In genomic region chr7:43797844-43798462, GRCm38 (mm10) we compare ENCODE assay signal across 8 mouse cellular contexts. TPM values are rescaled to one million over a fixed set of nuclear protein-coding genes. Genes with fewer than 3 reads are reported as not detected.
DNase-seq lines count a peak whose midpoint lies in the region; ATAC-seq and TF ChIP-seq lines count a peak whose summit lies in the region.

No protein-coding gene starts in this region.

- H3K27me3 ChIP-seq in neural tube, embryonic 11.5 days (ENCODE audit: control insufficient read depth, insufficient read depth, low read length), result peaks cover 14% of the 10 kb centered on the region
- H3K27me3 ChIP-seq in heart, embryonic 12.5 days (replicated peaks), result peaks cover 55% of the 10 kb centered on the region
- H3K27me3 ChIP-seq in limb, embryonic 14.5 days (ENCODE audit: control insufficient read depth, insufficient read depth, low read length), result peaks cover 7% of the 10 kb centered on the region; the same call in 1 of the 2 replicates
- H3K27me3 ChIP-seq in midbrain, postnatal 0 days (ENCODE audit: insufficient read depth, low read length), result peaks cover 10% of the 10 kb centered on the region; the same call in 1 of the 2 replicates

- H3K4me3 ChIP-seq in neural tube, embryonic 11.5 days (ENCODE audit: low read depth, low read length), result peak overlapping the region; percentile 34
- peak overlapping the region; percentile 64 for H3K4me3 ChIP-seq in heart, embryonic 12.5 days
- H3K4me3 ChIP-seq in limb, embryonic 14.5 days (replicated peaks; ENCODE audit: low read length), result peak overlapping the region; percentile 48
- peak overlapping the region; percentile 52 for H3K4me3 ChIP-seq in midbrain, postnatal 0 days (ENCODE audit: low read depth, low read length)

- TF ChIP-seq POLR2A in limb, embryonic 14.5 days (IDR thresholded peaks at IDR 0.05; ENCODE audit: borderline replicate concordance, extremely low read depth, insufficient read depth, insufficient read length), result no peak

- H3K4me2 ChIP-seq in neural tube, embryonic 11.5 days (ENCODE audit: low read depth), result peak overlapping the region; percentile 58
- peak overlapping the region; percentile 89 for H3K4me2 ChIP-seq in heart, embryonic 12.5 days
- H3K4me2 ChIP-seq in limb, embryonic 14.5 days (replicated peaks; ENCODE audit: low read depth, low read length, severe bottlenecking), result peak overlapping the region; percentile 79
- peak overlapping the region; percentile 90 for H3K4me2 ChIP-seq in midbrain, postnatal 0 days (ENCODE audit: low read depth, low read length, poor library complexity, severe bottlenecking)

- no peak overlapping the region for H3K27ac ChIP-seq in neural tube, embryonic 11.5 days (ENCODE audit: low read depth, low read length)
- H3K27ac ChIP-seq in heart, embryonic 12.5 days (ENCODE audit: poor library complexity, severe bottlenecking), result no peak overlapping the region
- no peak overlapping the region for H3K27ac ChIP-seq in limb, embryonic 14.5 days (replicated peaks; ENCODE audit: low read depth, low read length)
- no peak overlapping the region for H3K27ac ChIP-seq in midbrain, postnatal 0 days (ENCODE audit: low read depth, low read length)

- WGBS in neural tube, embryonic 11.5 days, result 41% methylated on average over 13 of the region's 13 CpGs
- WGBS in heart, embryonic 12.5 days, result 31% methylated on average over 13 of the region's 13 CpGs
- WGBS in limb, embryonic 14.5 days, result 41% methylated on average over 13 of the region's 13 CpGs
- 42% methylated on average over 13 of the region's 13 CpGs for WGBS in midbrain, postnatal 0 days

- TF ChIP-seq CTCF in midbrain, postnatal 0 days (IDR thresholded peaks at IDR 0.05), result no peak

- H3K9me3 ChIP-seq in neural tube, embryonic 11.5 days (ENCODE audit: control insufficient read depth, low read length), result no peaks in the 10 kb centered on the region
- no peaks in the 10 kb centered on the region for H3K9me3 ChIP-seq in heart, embryonic 12.5 days (replicated peaks)
- H3K9me3 ChIP-seq in limb, embryonic 14.5 days (ENCODE audit: control insufficient read depth, low read length), result no peaks in the 10 kb centered on the region
- no peaks in the 10 kb centered on the region for H3K9me3 ChIP-seq in midbrain, postnatal 0 days (ENCODE audit: low read length)

- ATAC-seq in neural tube, embryonic 11.5 days (ENCODE audit: insufficient read depth, low FRiP score, low TSS enrichment), result no peak
- peak; percentile 73 for ATAC-seq in heart, embryonic 12.5 days (ENCODE audit: insufficient number of reproducible peaks, low FRiP score)
- ATAC-seq in limb, embryonic 14.5 days (ENCODE audit: low FRiP score, low read depth), result 0 out of 2 replicates have a peak, but pooled peaks have one; percentile 30
- peak; percentile 32 for ATAC-seq in midbrain, postnatal 0 days (ENCODE audit: low FRiP score)

- no peak overlapping the region for H3K9ac ChIP-seq in neural tube, embryonic 11.5 days (ENCODE audit: low read length)
- H3K9ac ChIP-seq in heart, embryonic 12.5 days, result peak overlapping the region; percentile 54; the same call in 1 of the 2 replicates
- peak overlapping the region; percentile 46 for H3K9ac ChIP-seq in limb, embryonic 14.5 days (ENCODE audit: low read depth, low read length, severe bottlenecking)
- peak overlapping the region; percentile 54; the same call in 1 of the 2 replicates for H3K9ac ChIP-seq in midbrain, postnatal 0 days (replicated peaks; ENCODE audit: low read length, poor library complexity, severe bottlenecking)

- no peak for DNase-seq in neural tube, embryonic 11.5 days (ENCODE audit: low spot score)
- DNase-seq in neural tube, embryonic 10.5 days (ENCODE audit: extremely low spot score, low spot score), result no peak
- no peak for DNase-seq in limb, embryonic 14.5 days (ENCODE audit: low spot score)
- DNase-seq in midbrain, postnatal 0 days (ENCODE audit: low spot score), result no peak
- DNase-seq in cerebellum, adult 8-10 months, result no peak
- DNase-seq in left cerebral cortex, adult 18-20 months (ENCODE audit: low spot score in 2 of 2), result no peak
- DNase-seq in frontal cortex, postnatal 25 days (ENCODE audit: low spot score in 2 of 2), result no peak

- no peaks in the 10 kb centered on the region for H3K36me3 ChIP-seq in neural tube, embryonic 11.5 days (ENCODE audit: control insufficient read depth, insufficient read depth, low read length)
- no peaks in the 10 kb centered on the region for H3K36me3 ChIP-seq in heart, embryonic 12.5 days
- H3K36me3 ChIP-seq in limb, embryonic 14.5 days (ENCODE audit: control insufficient read depth, insufficient read depth, low read length), result no peaks in the 10 kb centered on the region
- H3K36me3 ChIP-seq in midbrain, postnatal 0 days (ENCODE audit: insufficient read depth, low read length), result no peaks in the 10 kb centered on the region

- H3K4me1 ChIP-seq in neural tube, embryonic 11.5 days (ENCODE audit: control insufficient read depth, insufficient read depth, low read length), result no peaks in the 10 kb centered on the region
- peaks cover 17% of the 10 kb centered on the region for H3K4me1 ChIP-seq in heart, embryonic 12.5 days (replicated peaks)
- peaks cover 11% of the 10 kb centered on the region; the same call in 1 of the 2 replicates for H3K4me1 ChIP-seq in limb, embryonic 14.5 days (ENCODE audit: control insufficient read depth, insufficient read depth, low read length)
- H3K4me1 ChIP-seq in midbrain, postnatal 0 days (ENCODE audit: insufficient read depth, low read length), result no peaks in the 10 kb centered on the region; the same call in 1 of the 2 replicates

RNA-seq across cellular contexts. Expression of gene Klk8, which starts 0.6 kb away (rescaled TPM):
- 8.6 and 9.4 TPM in 2 replicates for polyA plus RNA-seq in neural tube, embryonic 11.5 days (2014; fragmentation: Nextera tagmentation; extraction: Ambion mirVana)
- 24.4 and 25.0 TPM in 2 replicates for polyA plus RNA-seq in heart, embryonic 12.5 days (2016; fragmentation: Nextera tagmentation; extraction: Ambion mirVana)
- 12.6 and 18.4 TPM in 2 replicates for polyA plus RNA-seq in limb, embryonic 14.5 days (2012; rRNA removed)
- polyA plus RNA-seq in limb, embryonic 14.5 days (2014; fragmentation: Nextera tagmentation; extraction: Ambion mirVana), result 30.5 and 34.7 TPM in 2 replicates
- 6.7 and 9.5 TPM in 2 replicates for total RNA-seq in midbrain, postnatal 0 days (2014; rRNA removed)
- polyA plus RNA-seq in midbrain, postnatal 0 days (2015; fragmentation: Nextera tagmentation; extraction: Ambion mirVana), result 7.4 and 12.0 TPM in 2 replicates
- 1 to 10 TPM; 3.2 to 3.7 TPM for total RNA-seq in left cerebral cortex, adult 18-20 months (2021)

RNA-seq across cellular contexts. Expression of gene Klk9, which starts 6.3 kb away (rescaled TPM):
- polyA plus RNA-seq in neural tube, embryonic 11.5 days (2014; fragmentation: Nextera tagmentation; extraction: Ambion mirVana), result not detected in 2 replicates
- not detected in 2 replicates for polyA plus RNA-seq in heart, embryonic 12.5 days (2016; fragmentation: Nextera tagmentation; extraction: Ambion mirVana)
- 0.14 and 0.21 TPM in 2 replicates for polyA plus RNA-seq in limb, embryonic 14.5 days (2012; rRNA removed)
- polyA plus RNA-seq in limb, embryonic 14.5 days (2014; fragmentation: Nextera tagmentation; extraction: Ambion mirVana), result 0.21 and 0.53 TPM in 2 replicates
- not detected in 2 replicates for total RNA-seq in midbrain, postnatal 0 days (2014; rRNA removed)
- 0.15 TPM in 1 of 2 replicates, not detected in the other for polyA plus RNA-seq in midbrain, postnatal 0 days (2015; fragmentation: Nextera tagmentation; extraction: Ambion mirVana)
- not detected for total RNA-seq in left cerebral cortex, adult 18-20 months (2021)

RNA-seq across cellular contexts. Expression of gene Klk7, which starts 13.1 kb away (rescaled TPM):
- polyA plus RNA-seq in neural tube, embryonic 11.5 days (2014; fragmentation: Nextera tagmentation; extraction: Ambion mirVana), result not detected in 2 replicates
- polyA plus RNA-seq in heart, embryonic 12.5 days (2016; fragmentation: Nextera tagmentation; extraction: Ambion mirVana), result 0.26 TPM in 1 of 2 replicates, not detected in the other
- 0.14 and 0.21 TPM in 2 replicates for polyA plus RNA-seq in limb, embryonic 14.5 days (2012; rRNA removed)
- polyA plus RNA-seq in limb, embryonic 14.5 days (2014; fragmentation: Nextera tagmentation; extraction: Ambion mirVana), result 0.12 TPM in 1 of 2 replicates, not detected in the other
- 0.14 and 0.16 TPM in 2 replicates for total RNA-seq in midbrain, postnatal 0 days (2014; rRNA removed)
- 0.15 and 0.16 TPM in 2 replicates for polyA plus RNA-seq in midbrain, postnatal 0 days (2015; fragmentation: Nextera tagmentation; extraction: Ambion mirVana)
- total RNA-seq in left cerebral cortex, adult 18-20 months (2021), result not detected

RNA-seq across cellular contexts. Expression of gene Klk10, which starts 17.1 kb away (rescaled TPM):
- polyA plus RNA-seq in neural tube, embryonic 11.5 days (2014; fragmentation: Nextera tagmentation; extraction: Ambion mirVana), result not detected in 2 replicates
- polyA plus RNA-seq in heart, embryonic 12.5 days (2016; fragmentation: Nextera tagmentation; extraction: Ambion mirVana), result 0.23 TPM in 1 of 2 replicates, not detected in the other
- polyA plus RNA-seq in limb, embryonic 14.5 days (2012; rRNA removed), result 6.8 and 7.4 TPM in 2 replicates
- 7.5 and 7.8 TPM in 2 replicates for polyA plus RNA-seq in limb, embryonic 14.5 days (2014; fragmentation: Nextera tagmentation; extraction: Ambion mirVana)
- 0.66 TPM in 1 of 2 replicates, not detected in the other for total RNA-seq in midbrain, postnatal 0 days (2014; rRNA removed)
- polyA plus RNA-seq in midbrain, postnatal 0 days (2015; fragmentation: Nextera tagmentation; extraction: Ambion mirVana), result 0.28 TPM in 1 of 2 replicates, not detected in the other
- not detected for total RNA-seq in left cerebral cortex, adult 18-20 months (2021)

RNA-seq across cellular contexts. Expression of gene Klk11, which starts 23.5 kb away (rescaled TPM):
- not detected in 2 replicates for polyA plus RNA-seq in neural tube, embryonic 11.5 days (2014; fragmentation: Nextera tagmentation; extraction: Ambion mirVana)
- not detected in 2 replicates for polyA plus RNA-seq in heart, embryonic 12.5 days (2016; fragmentation: Nextera tagmentation; extraction: Ambion mirVana)
- 3.5 and 3.8 TPM in 2 replicates for polyA plus RNA-seq in limb, embryonic 14.5 days (2012; rRNA removed)
- polyA plus RNA-seq in limb, embryonic 14.5 days (2014; fragmentation: Nextera tagmentation; extraction: Ambion mirVana), result 1.6 and 3.4 TPM in 2 replicates
- total RNA-seq in midbrain, postnatal 0 days (2014; rRNA removed), result 0.19 TPM in 1 of 2 replicates, not detected in the other
- polyA plus RNA-seq in midbrain, postnatal 0 days (2015; fragmentation: Nextera tagmentation; extraction: Ambion mirVana), result not detected in 2 replicates
- not detected for total RNA-seq in left cerebral cortex, adult 18-20 months (2021)
